Mouse (Mus musculus): ENCODE measurements around the gene S100a2. TPM values are rescaled to one million over a fixed set of nuclear protein-coding genes. Genes with fewer than 3 reads are reported as not detected.

The S100a2 gene
- polyA plus RNA-seq (2012; rRNA removed): not detected in 2 replicates

GRCm38 (mm10) chr3:90589947-90590346, at the start of gene S100a2:
S100a2 (plus strand) TSS chr3:90590247.

DNA sequence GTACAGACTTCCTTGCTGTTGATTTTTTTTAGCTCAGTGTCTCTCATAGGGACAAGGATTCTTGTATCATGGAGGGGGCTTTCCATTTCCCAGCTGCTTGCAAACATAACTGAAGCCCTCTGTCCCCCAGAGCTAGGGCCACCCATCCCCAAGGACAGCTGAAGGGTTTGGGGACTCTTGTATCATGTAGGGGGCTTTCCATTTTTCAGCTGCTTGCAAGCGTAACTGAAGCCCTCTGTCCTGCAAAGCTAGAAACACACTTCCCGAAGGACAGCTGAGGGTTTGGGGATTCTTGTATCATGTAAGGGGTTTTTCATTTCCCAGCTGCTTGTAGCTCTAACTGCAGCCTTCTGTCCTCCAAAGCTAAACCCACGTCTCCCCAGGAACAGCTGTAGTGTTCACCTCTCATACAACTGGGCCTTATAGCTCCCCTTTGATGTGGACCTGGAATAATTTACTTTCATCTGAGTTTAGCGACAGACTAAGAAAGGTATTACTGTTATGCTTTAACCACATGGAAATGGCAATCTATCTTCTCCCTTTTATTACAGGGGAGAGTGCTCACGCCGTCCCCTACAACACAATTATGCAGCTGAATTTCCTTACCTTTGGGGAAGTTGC, 29.9 kb upstream of the S100a2 start, which contains the start of gene S100a3:
TSS of gene S100a3 (plus strand) at position 571 of the 621 bp plus-strand sequence.

GRCm38 (mm10) chr3:90601486-90602110, 11.6 kb downstream of the S100a2 start, which contains the start of gene Gm42674:
Gm42674 (plus strand) TSS chr3:90601904.

GRCm38 (mm10) chr3:90603623-90604022, 13.6 kb downstream of the S100a2 start, which contains the start of gene S100a4:
S100a4 (plus strand) TSS chr3:90603771.

DNA sequence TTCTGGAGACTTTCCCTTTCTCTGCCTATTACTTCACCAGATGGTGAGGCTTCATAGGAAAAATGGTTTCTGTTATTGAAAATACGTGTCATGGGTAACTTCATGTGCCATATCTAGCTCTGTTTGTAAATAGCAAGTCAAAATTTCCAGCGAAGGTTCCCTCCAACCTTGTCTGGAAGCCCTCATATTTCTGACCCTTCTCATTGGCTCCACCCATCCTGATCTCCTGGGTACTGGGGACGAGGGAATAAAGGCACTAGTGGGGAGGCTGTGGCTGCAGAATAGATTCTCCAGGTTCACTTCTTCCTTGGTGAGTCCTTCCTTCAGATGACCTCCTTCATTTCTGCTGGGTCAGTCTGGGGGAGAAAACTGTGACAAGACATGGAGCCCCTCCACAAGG, 18.2 kb downstream of the S100a2 start, which contains the start of gene S100a5:
TSS of gene S100a5 (plus strand) at position 301 of the 400 bp plus-strand sequence.

DNA sequence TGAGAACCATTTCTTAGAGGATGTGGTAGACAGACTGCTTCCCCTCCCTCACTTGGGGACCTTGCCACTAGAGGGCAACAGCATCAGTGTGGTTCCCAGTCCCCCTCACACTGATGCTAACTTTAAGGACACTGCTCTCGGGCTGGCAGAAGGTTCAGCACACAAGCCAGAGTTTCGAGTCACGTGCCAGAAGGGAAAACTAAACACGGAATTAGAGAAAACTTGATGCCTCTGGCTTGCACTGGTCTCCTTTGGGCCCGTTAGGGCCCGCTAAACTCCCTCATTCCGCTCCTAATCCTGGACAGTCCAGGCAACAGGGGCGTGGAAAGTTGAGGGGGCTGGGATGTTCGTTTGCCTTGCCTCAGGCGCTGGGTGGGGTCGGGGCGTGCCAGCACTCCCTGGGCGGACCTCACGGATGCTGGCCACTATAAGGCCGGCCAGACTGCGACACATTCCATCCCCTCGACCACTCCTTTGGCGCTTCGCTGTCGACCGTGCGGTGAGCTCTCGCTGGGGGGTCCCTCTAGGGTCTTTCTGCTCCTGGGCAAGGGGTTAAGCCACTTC, 22.8 kb downstream of the S100a2 start, which contains the start of gene S100a6:
TSS of gene S100a6 (plus strand) at position 155 of the 564 bp plus-strand sequence.

Other genes with a start within 250 kb of the S100a2 start
- 2.1 and 2.4 TPM in 2 replicates for gene Slc27a3, start 200.3 kb upstream of the S100a2 start, polyA plus RNA-seq (2012; rRNA removed)
- gene Ints3, start 156.6 kb upstream of the S100a2 start, polyA plus RNA-seq (2012; rRNA removed): 9.3 and 11.7 TPM in 2 replicates
- gene Npr1, start 124.4 kb upstream of the S100a2 start, polyA plus RNA-seq (2012; rRNA removed): 13.2 and 15.2 TPM in 2 replicates
- 24.2 and 24.3 TPM in 2 replicates for gene Ilf2, start 114.1 kb upstream of the S100a2 start, polyA plus RNA-seq (2012; rRNA removed)
- 10.8 and 11.4 TPM in 2 replicates for gene Snapin, start 99.2 kb upstream of the S100a2 start, polyA plus RNA-seq (2012; rRNA removed)
- 41.0 and 42.8 TPM in 2 replicates for gene Chtop, start 80.7 kb upstream of the S100a2 start, polyA plus RNA-seq (2012; rRNA removed)
- gene S100a1, start 75.9 kb upstream of the S100a2 start, polyA plus RNA-seq (2012; rRNA removed): 63.9 and 76.4 TPM in 2 replicates
- 20.9 and 23.5 TPM in 2 replicates for gene S100a13, start 75.8 kb upstream of the S100a2 start, polyA plus RNA-seq (2012; rRNA removed)
- gene S100a14, start 63.4 kb upstream of the S100a2 start, polyA plus RNA-seq (2012; rRNA removed): 0.13 and 0.25 TPM in 2 replicates
- gene S100a16, start 53.0 kb upstream of the S100a2 start, polyA plus RNA-seq (2012; rRNA removed): 21.5 and 26.1 TPM in 2 replicates
- gene S100a3, start 29.7 kb upstream of the S100a2 start, polyA plus RNA-seq (2012; rRNA removed): 0.12 and 0.13 TPM in 2 replicates
- gene Gm42674, start 11.7 kb downstream of the S100a2 start, polyA plus RNA-seq (2012; rRNA removed): not detected in 2 replicates
- gene S100a4, start 13.5 kb downstream of the S100a2 start, polyA plus RNA-seq (2012; rRNA removed): 3.9 and 6.9 TPM in 2 replicates
- not detected in 2 replicates for gene S100a5, start 18.3 kb downstream of the S100a2 start, polyA plus RNA-seq (2012; rRNA removed)
- gene S100a6, start 22.6 kb downstream of the S100a2 start, polyA plus RNA-seq (2012; rRNA removed): 33.0 and 39.2 TPM in 2 replicates
- 0.11 and 0.12 TPM in 2 replicates for gene S100a7a, start 63.8 kb downstream of the S100a2 start, polyA plus RNA-seq (2012; rRNA removed)
- 2,991 and 4,044 TPM in 2 replicates for gene S100a8, start 78.7 kb downstream of the S100a2 start, polyA plus RNA-seq (2012; rRNA removed)
- gene S100a9, start 105.5 kb downstream of the S100a2 start, polyA plus RNA-seq (2012; rRNA removed): 4,014 and 5,626 TPM in 2 replicates
- 0.06 and 0.10 TPM in 2 replicates for gene Pglyrp4, start 136.7 kb downstream of the S100a2 start, polyA plus RNA-seq (2012; rRNA removed)
- gene Gm5849, start 187.6 kb downstream of the S100a2 start, polyA plus RNA-seq (2012; rRNA removed): not detected in 2 replicates

Measured in liver, embryonic 18 days (tissue).